In the genomic region with DNA sequence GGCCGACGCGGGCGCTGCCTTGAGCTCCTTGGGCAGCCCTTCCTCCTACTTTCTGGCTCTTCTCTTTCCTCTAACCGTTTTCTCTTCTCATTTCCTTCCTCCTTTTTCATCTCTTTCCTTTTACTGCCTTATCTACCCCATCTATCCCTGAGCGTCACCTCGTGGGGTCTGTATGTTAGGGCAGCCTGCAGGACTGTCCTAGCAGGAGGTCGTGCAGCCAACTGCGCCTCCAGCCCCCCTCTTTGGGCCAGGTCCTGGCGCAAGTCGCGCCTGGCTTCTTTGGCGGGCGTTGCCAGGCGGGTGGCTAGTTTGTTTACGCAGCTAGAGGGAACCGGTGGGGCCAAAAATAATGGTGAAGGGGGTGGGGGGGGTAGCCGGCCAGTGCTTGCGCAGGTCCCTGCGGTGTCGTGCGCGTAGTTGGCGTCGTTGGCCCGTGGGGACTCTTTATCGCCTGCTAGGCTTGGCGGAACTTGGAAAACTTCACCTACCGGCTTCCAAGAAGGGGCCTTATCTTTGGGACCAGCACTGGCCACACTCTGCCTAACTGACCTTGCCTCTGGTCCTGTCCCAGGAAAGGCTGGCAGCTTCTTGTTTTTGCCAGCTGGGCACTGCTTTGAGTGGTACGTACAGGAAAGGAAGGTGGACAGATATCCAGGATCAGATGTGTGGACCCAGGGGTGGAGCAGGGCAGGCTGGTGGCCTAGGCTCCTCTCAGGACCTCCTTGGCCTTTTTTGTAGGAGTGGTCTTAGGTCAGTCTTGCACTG, we compare ENCODE assay signal across 8 mouse cellular contexts. TPM values are rescaled to one million over a fixed set of nuclear protein-coding genes. Genes with fewer than 3 reads are reported as not detected.
A peak's percentile ranks its signal among the peaks of the same experiment; 100 is the strongest.
DNase-seq lines count a peak whose midpoint lies in the region; ATAC-seq and TF ChIP-seq lines count a peak whose summit lies in the region.

No protein-coding gene starts in this region.

- no peaks in the 10 kb centered on the region for H3K27me3 ChIP-seq in stomach, embryonic 14.5 days (ENCODE audit: control insufficient read depth, insufficient read depth, low read length)

- H3K4me3 ChIP-seq in cortical plate, adult 2 months (ENCODE audit: insufficient read depth, low read length): peak overlapping the region; percentile 71
- H3K4me3 ChIP-seq in stomach, embryonic 14.5 days (ENCODE audit: low read depth, low read length): peak overlapping the region; percentile 78

- TF ChIP-seq CTCF in cortical plate, adult 2 months (IDR thresholded peaks at IDR 0.05; ENCODE audit: extremely low read depth, insufficient read depth, low read length): no peak

- no peaks in the 10 kb centered on the region for H3K9me3 ChIP-seq in stomach, embryonic 14.5 days (ENCODE audit: control insufficient read depth, low read depth, low read length)

- peaks cover 24% of the 10 kb centered on the region for H3K36me3 ChIP-seq in stomach, embryonic 14.5 days (ENCODE audit: control insufficient read depth, insufficient read depth, low read length)

- peak overlapping the region; percentile 88 for H3K9ac ChIP-seq in stomach, embryonic 14.5 days (replicated peaks; ENCODE audit: low read depth, low read length)

- DNase-seq in spleen, adult 12 weeks (ENCODE audit: low spot score): peak; percentile 52
- DNase-seq in spleen, adult 18-20 months: no peak
- DNase-seq in heart, adult 18-20 months: peak; percentile 80 to 85
- peak; percentile 44 for DNase-seq in kidney, adult 9 months
- peak; percentile 70 for DNase-seq in lung, postnatal 36 days
- no peak for DNase-seq in thymus, postnatal 25 days

- peaks cover 3% of the 10 kb centered on the region for H3K4me1 ChIP-seq in cortical plate, adult 2 months (ENCODE audit: control insufficient read depth, insufficient read depth, low read length)
- H3K4me1 ChIP-seq in stomach, embryonic 14.5 days (ENCODE audit: control insufficient read depth, insufficient read depth, low read length): peaks cover 19% of the 10 kb centered on the region

- WGBS in stomach, embryonic 14.5 days: 3% methylated on average over 30 of the region's 30 CpGs

- no peak overlapping the region; the same call in 1 of the 2 replicates for H3K27ac ChIP-seq in cortical plate, adult 2 months (ENCODE audit: insufficient read depth, low read length)
- peak overlapping the region; percentile 27; the same call in 1 of the 2 replicates for H3K27ac ChIP-seq in stomach, embryonic 14.5 days (ENCODE audit: low read length)

- peak overlapping the region; percentile 61 for H3K4me2 ChIP-seq in stomach, embryonic 14.5 days (replicated peaks; ENCODE audit: low read depth, low read length)

- TF ChIP-seq POLR2A in cortical plate, adult 2 months (IDR thresholded peaks at IDR 0.05; ENCODE audit: extremely low read depth, insufficient read depth, low read length): no peak

- no peak for ATAC-seq in stomach, embryonic 14.5 days (ENCODE audit: insufficient number of reproducible peaks, insufficient read depth, low FRiP score, low read depth)

RNA-seq across cellular contexts. Expression of gene Stk11, which starts 1.5 kb away (rescaled TPM):
- 91.8 and 94.2 TPM in 2 replicates for polyA plus RNA-seq in cortical plate, adult 2 months (2012; rRNA removed)
- total RNA-seq in heart, adult 18-20 months (2021): 100 to 1,000 TPM; 127 to 149 TPM
- 25.2 and 25.9 TPM in 2 replicates for polyA plus RNA-seq in stomach, embryonic 14.5 days (2014; fragmentation: Nextera tagmentation; extraction: Ambion mirVana)

RNA-seq across cellular contexts. Expression of gene Sbno2, which starts 11.7 kb away (rescaled TPM):
- 22.9 and 24.4 TPM in 2 replicates for polyA plus RNA-seq in cortical plate, adult 2 months (2012; rRNA removed)
- 10 to 100 TPM in 1 of 2 experiments, 1 to 10 TPM in 1; 9.0 to 10.1 TPM for total RNA-seq in heart, adult 18-20 months (2021)
- 13.2 and 15.7 TPM in 2 replicates for polyA plus RNA-seq in stomach, embryonic 14.5 days (2014; fragmentation: Nextera tagmentation; extraction: Ambion mirVana)

RNA-seq across cellular contexts. Expression of gene Atp5d, which starts 21.3 kb away (rescaled TPM):
- 620 and 641 TPM in 2 replicates for polyA plus RNA-seq in cortical plate, adult 2 months (2012; rRNA removed)
- total RNA-seq in heart, adult 18-20 months (2021): 1,000 to 10,000 TPM; 1,096 to 1,108 TPM
- polyA plus RNA-seq in stomach, embryonic 14.5 days (2014; fragmentation: Nextera tagmentation; extraction: Ambion mirVana): 481 and 531 TPM in 2 replicates

RNA-seq across cellular contexts. Expression of gene Cbarp, which starts 23.5 kb away (rescaled TPM):
- polyA plus RNA-seq in cortical plate, adult 2 months (2012; rRNA removed): 274 and 285 TPM in 2 replicates
- total RNA-seq in heart, adult 18-20 months (2021): 1 to 10 TPM; 2.7 to 3.1 TPM
- 7.5 and 10.1 TPM in 2 replicates for polyA plus RNA-seq in stomach, embryonic 14.5 days (2014; fragmentation: Nextera tagmentation; extraction: Ambion mirVana)

RNA-seq across cellular contexts. Expression of gene Midn, which starts 31.0 kb away (rescaled TPM):
- polyA plus RNA-seq in cortical plate, adult 2 months (2012; rRNA removed): 26.6 and 33.8 TPM in 2 replicates
- total RNA-seq in heart, adult 18-20 months (2021): 100 to 1,000 TPM; 117 to 125 TPM
- polyA plus RNA-seq in stomach, embryonic 14.5 days (2014; fragmentation: Nextera tagmentation; extraction: Ambion mirVana): 29.3 and 32.1 TPM in 2 replicates

Comparison
In these comparisons a context has a peak if more than half of its experiments do, and no peak if none do; other contexts are left out.
1. DNase-seq: peak in spleen, adult 12 weeks (single experiment), heart, adult 18-20 months (2 of 2), kidney, adult 9 months (single experiment) and lung, postnatal 36 days (single experiment); none in spleen, adult 18-20 months (0 of 2) and thymus, postnatal 25 days (single experiment).